Mouse (Mus musculus) C2C12 (cell line): ENCODE measurements at regions not wholly inside any gene's neighbourhood (a gene's known extent, or its start where the extent isn't known, plus 50 kb on each side); places are given as distances from the start of the nearest gene placed in this dataset.

Experiments used
- CTCF ChIP-seq: IDR thresholded peaks from one replicate; pipeline ENCODE4 v1.5.1; 2011; ENCODE audit not compliant: control insufficient read depth, insufficient read depth, insufficient read length
- MAX ChIP-seq: IDR thresholded peaks from one replicate; pipeline ENCODE4 v1.6.1; 2011; ENCODE audit warnings: mild to moderate bottlenecking, control low read depth
- MYOD1 ChIP-seq: IDR thresholded peaks from one replicate; pipeline ENCODE4 v1.6.1; 2011; ENCODE audit warnings: low read depth; ENCODE audit not compliant: control insufficient read depth, insufficient read length

GRCm38 (mm10) chr15:26184930-26185329, 123.9 kb upstream of the March11 start:
- TF ChIP-seq MAX (no peak), CTCF (no peak), MYOD1 (no peak)
